Mouse (Mus musculus) gonadal fat pad, adult 2 months (tissue): ENCODE data around the gene Gm10153. TPM values are rescaled to one million over a fixed set of nuclear protein-coding genes. Genes with fewer than 3 reads are reported as not detected.
"Not testable (repeated sequence)": the region's sequence is repeated elsewhere in the genome, so short reads cannot be mapped to it uniquely, and the experiment has no call there.

Experiments
- DNase-seq: peaks from one replicate; pipeline ENCODE4 v3.0.0-alpha.2; 2012; ENCODE audit warnings: low read depth
- polyA plus RNA-seq: library from polyadenylated mRNA; depleted of rRNA; stranded (reverse); fragments of >200 nt; gene quantifications from 2 replicates; pipeline ENCODE4 v1.2.3, GENCODE M21; 2012; rRNA removed

The Gm10153 gene
- polyA plus RNA-seq, 1 experiment = not detected

DNA sequence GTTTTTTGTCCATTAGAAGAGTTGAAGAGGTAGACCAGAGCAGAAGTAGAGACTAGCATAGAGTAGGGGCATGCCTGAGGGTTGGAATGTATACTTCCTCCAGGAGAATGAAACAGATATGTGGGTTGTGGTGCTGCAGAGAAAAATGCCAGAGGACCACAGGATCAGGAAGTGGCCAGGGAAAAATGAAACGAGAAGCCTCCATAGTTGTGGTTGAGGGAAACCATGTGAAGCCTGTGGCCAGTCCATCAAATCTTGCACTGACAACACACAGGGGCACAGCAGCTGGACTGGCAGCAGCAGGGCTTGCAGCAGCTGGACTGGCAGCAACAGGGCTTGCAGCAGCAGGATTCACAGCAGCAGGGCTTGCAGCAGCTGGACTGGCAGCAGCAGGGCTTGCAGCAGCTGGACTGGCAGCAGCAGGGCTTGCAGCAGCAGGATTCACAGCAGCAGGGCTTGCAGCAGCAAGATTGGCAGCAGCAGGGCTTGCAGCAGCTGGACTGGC is 46.6 kb downstream of the Gm10153 start:
- not testable (repeated sequence) for DNase-seq

DNA sequence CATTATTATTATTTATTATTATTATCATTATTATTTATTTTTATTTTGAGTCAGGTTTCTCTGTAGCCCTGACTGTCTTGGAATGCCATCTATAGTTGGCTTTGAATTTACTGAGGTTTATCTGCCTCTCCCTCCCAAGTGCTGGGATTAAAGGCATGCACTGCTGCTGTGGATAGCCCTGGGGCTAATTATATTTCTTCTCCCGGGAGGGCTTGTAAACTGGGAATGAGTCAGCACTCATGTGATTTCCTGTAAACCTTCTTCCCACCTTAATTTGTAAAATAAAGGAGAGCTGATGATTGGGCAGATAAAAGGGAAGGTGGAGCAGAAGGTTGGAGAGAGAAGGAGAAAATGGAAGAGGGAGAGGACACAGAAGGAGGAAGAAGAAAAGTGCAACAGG is 49.5 kb downstream of the Gm10153 start:
- no peak for DNase-seq

Other genes starting within 250 kb of the Gm10153 start
- gene Brsk2, start 240.6 kb downstream of the Gm10153 start, polyA plus RNA-seq = 0.09 and 0.33 TPM in 2 replicates
- gene Mob2, start 129.3 kb downstream of the Gm10153 start, polyA plus RNA-seq = 50.5 and 54.7 TPM in 2 replicates
- gene Dusp8, start 94.5 kb downstream of the Gm10153 start, polyA plus RNA-seq = 10.9 and 13.2 TPM in 2 replicates
- not detected in 2 replicates for gene Gm45618, start 69.7 kb downstream of the Gm10153 start, polyA plus RNA-seq
- gene Gm39115, start 54.4 kb downstream of the Gm10153 start, polyA plus RNA-seq = not detected in 2 replicates
- not detected in 2 replicates for gene Gm45337, start 45.8 kb downstream of the Gm10153 start, polyA plus RNA-seq
- gene Gm29735, start 33.3 kb downstream of the Gm10153 start, polyA plus RNA-seq = not detected in 2 replicates
- gene Gm4553, start 24.6 kb downstream of the Gm10153 start, polyA plus RNA-seq = not detected in 2 replicates
- gene Krtap5-2, start 14.4 kb downstream of the Gm10153 start, polyA plus RNA-seq = not detected in 2 replicates
- gene Krtap5-3, start 11.0 kb upstream of the Gm10153 start, polyA plus RNA-seq = not detected in 2 replicates
- gene Gm7579, start 21.5 kb upstream of the Gm10153 start, polyA plus RNA-seq = not detected in 2 replicates
- gene Krtap5-5, start 39.6 kb upstream of the Gm10153 start, polyA plus RNA-seq = not detected in 2 replicates
- not detected in 2 replicates for gene Gm40460, start 50.7 kb upstream of the Gm10153 start, polyA plus RNA-seq
- gene Gm2431, start 68.0 kb upstream of the Gm10153 start, polyA plus RNA-seq = not detected in 2 replicates
- not detected in 2 replicates for gene Gm4559, start 84.0 kb upstream of the Gm10153 start, polyA plus RNA-seq
- gene Krtap5-1, start 106.7 kb upstream of the Gm10153 start, polyA plus RNA-seq = not detected in 2 replicates
- gene Krtap5-4, start 113.2 kb upstream of the Gm10153 start, polyA plus RNA-seq = not detected in 2 replicates
- gene Ifitm10, start 183.4 kb upstream of the Gm10153 start, polyA plus RNA-seq = 4.5 and 5.4 TPM in 2 replicates
- 0.74 and 1.0 TPM in 2 replicates for gene Gm49369, start 192.3 kb upstream of the Gm10153 start, polyA plus RNA-seq
- 1,099 and 1,739 TPM in 2 replicates for gene Ctsd, start 197.6 kb upstream of the Gm10153 start, polyA plus RNA-seq
- gene Syt8, start 244.5 kb upstream of the Gm10153 start, polyA plus RNA-seq = 0.50 and 0.75 TPM in 2 replicates